Mouse (Mus musculus): Measurements from ENCODE around the gene Ccdc107.

Ccdc107 gene

GRCm38 (mm10) chr4:43513791-43514190 is 21.1 kb downstream of the Ccdc107 start:
- DNase-seq, result no peak

- no peak for DNase-seq
These were observed 23.3 kb downstream of the Ccdc107 start for GRCm38 (mm10) chr4:43515764-43516708.

GRCm38 (mm10) chr4:43519551-43519950 is 26.9 kb downstream of the Ccdc107 start:
- DNase-seq, result no peak

- peak; percentile 81 for DNase-seq
These were observed 27.3 kb downstream of the Ccdc107 start for GRCm38 (mm10) chr4:43519956-43520355.

- no peak for DNase-seq
These were observed 35.2 kb downstream of the Ccdc107 start for GRCm38 (mm10) chr4:43527880-43528279.

GRCm38 (mm10) chr4:43528487-43528886 is 35.8 kb downstream of the Ccdc107 start:
- DNase-seq, result no peak

GRCm38 (mm10) chr4:43530081-43530501 is 37.4 kb downstream of the Ccdc107 start:
- no peak for DNase-seq

GRCm38 (mm10) chr4:43530581-43530980 is 37.9 kb downstream of the Ccdc107 start:
- DNase-seq, result peak; percentile 67

- DNase-seq, result peak; percentile 50
These were observed 40.6 kb downstream of the Ccdc107 start for GRCm38 (mm10) chr4:43533270-43533669.

GRCm38 (mm10) chr4:43535628-43536027 is 42.9 kb downstream of the Ccdc107 start:
- DNase-seq, result no peak

- no peak for DNase-seq
These were observed 43.3 kb downstream of the Ccdc107 start for GRCm38 (mm10) chr4:43536031-43536430.

- DNase-seq, result no peak
These were observed 49.3 kb downstream of the Ccdc107 start for GRCm38 (mm10) chr4:43542044-43542443.

All from kidney, adult 11 months (tissue).